ENCODE assay signal across 27 mouse cellular contexts in genomic region chr19:61207506-61207905, GRCm38 (mm10). TPM values are rescaled to one million over a fixed set of nuclear protein-coding genes. Genes with fewer than 3 reads are reported as not detected.
DNase-seq lines count a peak whose midpoint lies in the region; ATAC-seq lines count a peak whose summit lies in the region.
"Not testable (repeated sequence)": the region's sequence is repeated elsewhere in the genome, so short reads cannot be mapped to it uniquely, and the experiment has no call there.
"Had no signal": no experiment of that assay in that cellular context is flagged by ENCODE, and none has a peak within 500 bp of the region (broad histone marks: within the 10 kb centered on the region; RNA-seq: fewer than 3 reads in every experiment).

No protein-coding gene starts in this region.

- 60% methylated on average over 6 of the region's 6 CpGs for WGBS in intestine, embryonic 16.5 days
- 38% methylated on average over 6 of the region's 6 CpGs for WGBS in liver, embryonic 12.5 days (ENCODE audit: insufficient replicate concordance)
- 32% methylated on average over 6 of the region's 6 CpGs for WGBS in liver, embryonic 15.5 days (ENCODE audit: insufficient replicate concordance)

- H3K36me3 ChIP-seq in intestine, embryonic 16.5 days (ENCODE audit: control insufficient read depth, insufficient read depth, low read length); liver, embryonic 12.5 days; liver, embryonic 15.5 days (replicated peaks): not testable (repeated sequence)

- not testable (repeated sequence) for H3K27ac ChIP-seq in intestine, embryonic 16.5 days (ENCODE audit: low read length); liver, embryonic 15.5 days (replicated peaks)
- peak overlapping the region; percentile 11; the same call in 1 of the 2 replicates for H3K27ac ChIP-seq in liver, embryonic 12.5 days

- H3K4me3 ChIP-seq in intestine, embryonic 16.5 days (ENCODE audit: low read length); liver, embryonic 12.5 days; liver, embryonic 15.5 days (replicated peaks): not testable (repeated sequence)

- H3K9me3 ChIP-seq in intestine, embryonic 16.5 days (ENCODE audit: control insufficient read depth, low read length); liver, embryonic 15.5 days (replicated peaks): not testable (repeated sequence)
- H3K9me3 ChIP-seq in liver, embryonic 12.5 days (replicated peaks) = peaks cover 10% of the 10 kb centered on the region; the same call in 1 of the 2 replicates

- H3K27me3 ChIP-seq in intestine, embryonic 16.5 days (replicated peaks; ENCODE audit: control insufficient read depth, insufficient read depth, low read length); liver, embryonic 12.5 days (replicated peaks); liver, embryonic 15.5 days: not testable (repeated sequence)

- H3K4me1 ChIP-seq in intestine, embryonic 16.5 days (ENCODE audit: control insufficient read depth, insufficient read depth, low read length); liver, embryonic 12.5 days; liver, embryonic 15.5 days (replicated peaks): not testable (repeated sequence)

- H3K4me2 ChIP-seq in intestine, embryonic 16.5 days (ENCODE audit: low read depth, low read length); liver, embryonic 12.5 days; liver, embryonic 15.5 days: not testable (repeated sequence)

- not testable (repeated sequence) for H3K9ac ChIP-seq in intestine, embryonic 16.5 days (ENCODE audit: low read depth, low read length); liver, embryonic 12.5 days; liver, embryonic 15.5 days

- peak; percentile 36; the same call in 1 of the 2 replicates for ATAC-seq in common myeloid progenitor, adult 5-6 weeks (replicated peaks; ENCODE audit: low read depth, poor library complexity, severe bottlenecking)
- ATAC-seq in intestine, embryonic 16.5 days = peak; percentile 52; the same call in 1 of the 2 replicates
- peak; percentile 82 for ATAC-seq in liver, embryonic 12.5 days
- ATAC-seq in liver, embryonic 15.5 days (ENCODE audit: insufficient read depth) = peak; percentile 77
- ATAC-seq in megakaryocyte progenitor cell, adult 5-6 weeks (replicated peaks; ENCODE audit: poor library complexity) = peak; percentile 57

- peak; percentile 60 for DNase-seq in 416B (ENCODE audit: low read depth)
- DNase-seq in MEL-GATA-1-ER (ENCODE audit: extremely low read depth, low read depth) = peak; percentile 50
- DNase-seq in adrenal gland, adult 2 months = peak; percentile 39

RNA-seq across cellular contexts. Expression of gene Csf2ra, which starts 20.7 kb away (rescaled TPM):
- 10 to 100 TPM; 24.5 to 29.1 TPM for total RNA-seq in adrenal gland, adult 2 months (2021)
- polyA plus RNA-seq in adrenal gland, adult 2 months (2012; rRNA removed) = 401 and 465 TPM in 2 replicates
- 13.9 and 23.8 TPM in 2 replicates for total RNA-seq in common myeloid progenitor, adult 5-6 weeks (2017)
- 35.6 and 36.5 TPM in 2 replicates for polyA plus RNA-seq in intestine, embryonic 16.5 days (2015; fragmentation: Nextera tagmentation; extraction: Ambion mirVana)
- polyA plus RNA-seq in liver, embryonic 12.5 days (2016; fragmentation: Nextera tagmentation; extraction: Ambion mirVana) = 14.2 and 15.9 TPM in 2 replicates
- 15.8 and 19.1 TPM in 2 replicates for polyA plus RNA-seq in liver, embryonic 15.5 days (2015; fragmentation: Nextera tagmentation; extraction: Ambion mirVana)
- total RNA-seq in megakaryocyte progenitor cell, adult 5-6 weeks (2015) = 111 and 145 TPM in 2 replicates
- total RNA-seq in megakaryocyte progenitor cell, adult 5-6 weeks (2017) = 31.5 and 35.4 TPM in 2 replicates

RNA-seq across cellular contexts. Expression of gene Gm6020, which starts 23.8 kb away (rescaled TPM):
- total RNA-seq in adrenal gland, adult 2 months (2021) = not detected
- not detected in 2 replicates for polyA plus RNA-seq in adrenal gland, adult 2 months (2012; rRNA removed)
- total RNA-seq in common myeloid progenitor, adult 5-6 weeks (2017) = not detected in 2 replicates
- polyA plus RNA-seq in intestine, embryonic 16.5 days (2015; fragmentation: Nextera tagmentation; extraction: Ambion mirVana) = not detected in 2 replicates
- polyA plus RNA-seq in liver, embryonic 12.5 days (2016; fragmentation: Nextera tagmentation; extraction: Ambion mirVana) = not detected in 2 replicates
- not detected in 2 replicates for polyA plus RNA-seq in liver, embryonic 15.5 days (2015; fragmentation: Nextera tagmentation; extraction: Ambion mirVana)
- total RNA-seq in megakaryocyte progenitor cell, adult 5-6 weeks (2015) = not detected in 2 replicates
- total RNA-seq in megakaryocyte progenitor cell, adult 5-6 weeks (2017) = not detected in 2 replicates
- total RNA-seq: adrenal gland, postnatal 25 days; CH12.LX; gastrocnemius, adult 8-10 months; gastrocnemius, postnatal 25 days; heart, adult 18-20 months; heart, postnatal 10 days; heart, postnatal 36 days had no signal
- polyA plus RNA-seq: brain, embryonic 14.5 days; embryonic facial prominence, embryonic 11.5 days; embryonic facial prominence, embryonic 14.5 days; forebrain, embryonic 12.5 days; forebrain, embryonic 15.5 days; gonadal fat pad, adult 2 months; heart, embryonic 12.5 days; heart, embryonic 15.5 days; hindbrain, embryonic 10.5 days; hindbrain, embryonic 13.5 days; hindbrain, embryonic 16.5 days; intestine, embryonic 15.5 days had no signal

RNA-seq across cellular contexts. Expression of gene Gm7102, which starts 31.4 kb away (rescaled TPM):
- total RNA-seq in adrenal gland, adult 2 months (2021) = not detected
- not detected in 2 replicates for polyA plus RNA-seq in adrenal gland, adult 2 months (2012; rRNA removed)
- total RNA-seq in common myeloid progenitor, adult 5-6 weeks (2017) = 0.09 TPM in 1 of 2 replicates, not detected in the other
- polyA plus RNA-seq in intestine, embryonic 16.5 days (2015; fragmentation: Nextera tagmentation; extraction: Ambion mirVana) = 0.18 TPM in 1 of 2 replicates, not detected in the other
- 0.17 TPM in 1 of 2 replicates, not detected in the other for polyA plus RNA-seq in liver, embryonic 12.5 days (2016; fragmentation: Nextera tagmentation; extraction: Ambion mirVana)
- polyA plus RNA-seq in liver, embryonic 15.5 days (2015; fragmentation: Nextera tagmentation; extraction: Ambion mirVana) = not detected in 2 replicates
- 0.17 and 0.29 TPM in 2 replicates for total RNA-seq in megakaryocyte progenitor cell, adult 5-6 weeks (2015)
- 0.12 and 0.41 TPM in 2 replicates for total RNA-seq in megakaryocyte progenitor cell, adult 5-6 weeks (2017)
- total RNA-seq: gastrocnemius, adult 8-10 months; gastrocnemius, postnatal 25 days; heart, postnatal 36 days had no signal
- polyA plus RNA-seq: heart, embryonic 15.5 days; hindbrain, embryonic 10.5 days had no signal

Comparison
In these comparisons a context has a peak if more than half of its experiments do, and no peak if none do; other contexts are left out.
1. RNA of gene Csf2ra, which starts 20.7 kb away (polyA plus RNA-seq): 401 to 465 TPM in adrenal gland, adult 2 months; 35.6 to 36.5 TPM in intestine, embryonic 16.5 days, 15.8 to 19.1 TPM in liver, embryonic 15.5 days and 14.2 to 15.9 TPM in liver, embryonic 12.5 days; every median in the first group is over 10 times any median in the second.
2. Peak in every context shown above with its lines, with median percentiles within 50 percentile points of each other: DNase-seq and ATAC-seq.